Mouse (Mus musculus) stomach, postnatal 0 days (tissue): ENCODE data around the gene Tnni2. TPM values are rescaled to one million over a fixed set of nuclear protein-coding genes. Genes with fewer than 3 reads are reported as not detected.

Experiments used
- ATAC-seq: fragments of 200-750 bp; cut with Nextera tagmentation; 2 replicates; pipeline ENCODE4 v1.8.0; 2017; ENCODE audit not compliant: low FRiP score, low TSS enrichment
- DNase-seq: peaks from one replicate; pipeline ENCODE4 v3.0.0-alpha.2; 2016; ENCODE audit warnings: low spot score
- H3K27ac ChIP-seq: fragments of 300-500 bp; sonication (generic); replicated peaks from 2 replicates; pipeline ENCODE4 v1.5.1; 2014; ENCODE audit warnings: mild to moderate bottlenecking, control low read depth
- H3K27me3 ChIP-seq: fragments of 300-500 bp; sonication (generic); 2 replicates; pipeline ENCODE4 v1.6.1; 2014; ENCODE audit warnings: low read length; ENCODE audit not compliant: control insufficient read depth, insufficient read depth
- H3K36me3 ChIP-seq: fragments of 300-500 bp; sonication (generic); 2 replicates; pipeline ENCODE4 v1.6.1; 2014; ENCODE audit warnings: low read length, mixed read lengths; ENCODE audit not compliant: control insufficient read depth, insufficient read depth
- H3K4me1 ChIP-seq: fragments of 300-500 bp; sonication (generic); replicated peaks from 2 replicates; pipeline ENCODE4 v1.6.1; 2014; ENCODE audit warnings: antibody characterized with exemption; ENCODE audit not compliant: control insufficient read depth, insufficient read depth
- H3K4me2 ChIP-seq: fragments of 300-500 bp; sonication (generic); replicated peaks from 2 replicates; pipeline ENCODE4 v1.6.1; 2014; ENCODE audit warnings: low read depth, mild to moderate bottlenecking, control low read depth, moderate library complexity
- H3K4me3 ChIP-seq: fragments of 300-500 bp; sonication (generic); 2 replicates; pipeline ENCODE4 v1.5.1; 2014; ENCODE audit warnings: low read depth, low read length, control low read depth
- H3K9ac ChIP-seq: fragments of 300-500 bp; sonication (generic); 2 replicates; pipeline ENCODE4 v1.6.1; 2014; ENCODE audit warnings: mild to moderate bottlenecking, low read length, control low read depth, mixed read lengths
- H3K9me3 ChIP-seq: fragments of 300-500 bp; sonication (generic); 2 replicates; pipeline ENCODE4 v1.6.1; 2016; ENCODE audit warnings: low read length; ENCODE audit not compliant: control insufficient read depth
- CTCF ChIP-seq: IDR thresholded peaks from 2 replicates; pipeline ENCODE4 v1.5.1; 2016; ENCODE audit warnings: antibody characterized with exemption, low read depth, mild to moderate bottlenecking, moderate library complexity
- EP300 ChIP-seq: optimal IDR thresholded peaks from 2 replicates; pipeline ENCODE3; 2016; ENCODE audit warnings: antibody characterized with exemption
- WGBS: fragments of 180-500 bp; shearing (Covaris S2); extraction: QIAGEN DNeasy Blood & Tissue Kit; methylation state at CpG from one replicate; pipeline ENCODE4 v1.1.7; 2014; 5-methylcytosine and 5-hydroxymethylcytosine counted together
- polyA plus RNA-seq: library from polyadenylated mRNA; unstranded; fragments of >200 nt; fragmentation: Nextera tagmentation; extraction: Ambion mirVana; gene quantifications from 2 replicates; pipeline ENCODE4 v1.2.1, GENCODE M21; 2015

The Tnni2 gene
- polyA plus RNA-seq, 1 experiment from 2014 or later: 19.1 TPM

DNA sequence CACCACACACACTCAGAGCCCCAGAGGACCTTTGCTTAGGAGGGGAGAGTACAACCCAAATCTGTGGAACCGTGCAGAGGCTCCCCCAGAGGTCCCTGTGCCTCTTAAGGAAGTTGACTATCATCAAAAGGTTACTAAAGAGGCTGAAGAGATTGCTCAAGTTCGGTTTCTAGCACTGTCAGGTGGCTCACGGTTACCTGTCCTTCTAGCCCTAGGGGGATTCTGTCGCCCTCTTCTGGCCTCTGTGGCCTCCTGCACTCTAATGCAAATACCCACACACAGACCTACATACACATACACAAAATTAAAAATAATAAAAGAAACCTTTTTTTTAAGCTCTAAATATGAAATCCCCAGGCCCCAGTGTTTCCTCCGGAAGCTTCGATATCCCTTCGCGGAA, 22.9 kb upstream of the Tnni2 start:
- no peaks in the 10 kb centered on the region for H3K27me3 ChIP-seq
- H3K9me3 ChIP-seq: no peaks in the 10 kb centered on the region
- DNase-seq (no peak), ATAC-seq (no peak)
- TF ChIP-seq CTCF (peak; percentile 32), EP300 (no peak)
- no peak overlapping the region for H3K27ac ChIP-seq
- H3K4me1 ChIP-seq: no peaks in the 10 kb centered on the region
- no peak overlapping the region for H3K9ac ChIP-seq
- H3K36me3 ChIP-seq: no peaks in the 10 kb centered on the region
- H3K4me3 ChIP-seq: no peak overlapping the region
- H3K4me2 ChIP-seq: no peak overlapping the region
- WGBS: 77% methylated on average over 8 of the region's 8 CpGs

- no peak overlapping the region for H3K27ac ChIP-seq
- no peaks in the 10 kb centered on the region for H3K4me1 ChIP-seq
- no peak overlapping the region for H3K9ac ChIP-seq
- H3K36me3 ChIP-seq: no peaks in the 10 kb centered on the region
- ATAC-seq: peak; percentile 21; the same call in 1 of the 2 replicates
- H3K9me3 ChIP-seq: no peaks in the 10 kb centered on the region
- H3K4me2 ChIP-seq: no peak overlapping the region
- TF ChIP-seq EP300: no peak
- TF ChIP-seq CTCF: no peak
- 56% methylated on average over 5 of the region's 5 CpGs for WGBS
- H3K4me3 ChIP-seq: no peak overlapping the region
- no peaks in the 10 kb centered on the region for H3K27me3 ChIP-seq
- DNase-seq: no peak
Measured at GRCm38 (mm10) chr7:142419887-142420286, 21.7 kb upstream of the Tnni2 start.

GRCm38 (mm10) chr7:142421826-142422225, 19.8 kb upstream of the Tnni2 start:
- H3K27me3 ChIP-seq: no peaks in the 10 kb centered on the region
- H3K36me3 ChIP-seq: no peaks in the 10 kb centered on the region
- H3K4me3 ChIP-seq: no peak overlapping the region
- TF ChIP-seq CTCF (no peak), EP300 (no peak)
- H3K9me3 ChIP-seq: no peaks in the 10 kb centered on the region
- whole genome bisulfite sequencing: 71% methylated on average over 2 of the region's 2 CpGs
- no peak for DNase-seq
- no peaks in the 10 kb centered on the region for H3K4me1 ChIP-seq
- H3K9ac ChIP-seq: no peak overlapping the region
- ATAC-seq: no peak
- H3K27ac ChIP-seq: no peak overlapping the region
- no peak overlapping the region for H3K4me2 ChIP-seq

GRCm38 (mm10) chr7:142425641-142426213, 15.9 kb upstream of the Tnni2 start:
- DNase-seq (peak; percentile 45), ATAC-seq (no peak)
- peaks cover 9% of the 10 kb centered on the region for H3K4me1 ChIP-seq
- no peaks in the 10 kb centered on the region for H3K36me3 ChIP-seq
- no peaks in the 10 kb centered on the region for H3K9me3 ChIP-seq
- no peak for TF ChIP-seq EP300
- peak; percentile 71 for TF ChIP-seq CTCF
- no peak overlapping the region for H3K27ac ChIP-seq
- no peak overlapping the region for H3K9ac ChIP-seq
- H3K27me3 ChIP-seq: no peaks in the 10 kb centered on the region
- no peak overlapping the region for H3K4me3 ChIP-seq
- no peak overlapping the region for H3K4me2 ChIP-seq
- 67% methylated on average over 11 of the region's 11 CpGs for WGBS

DNA sequence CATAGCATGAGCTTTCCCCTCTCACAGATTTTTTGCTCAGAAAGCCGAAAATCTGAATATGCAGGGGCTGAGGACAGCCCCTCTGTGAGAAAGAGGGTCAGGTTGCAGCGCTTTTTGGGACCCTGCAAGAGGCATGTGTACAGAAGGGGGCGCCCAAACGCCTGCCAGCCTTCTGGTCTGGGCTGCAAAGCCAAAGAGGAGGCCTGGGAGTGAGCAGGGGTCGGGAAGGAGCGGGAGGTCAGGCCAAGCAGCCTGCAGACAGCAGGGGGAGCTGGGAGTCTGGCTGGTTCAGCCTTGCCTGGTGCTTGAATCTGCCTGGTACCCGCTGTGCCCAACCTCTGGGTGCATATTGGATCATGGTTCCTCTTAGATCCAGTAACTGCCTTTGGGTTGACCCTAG, 13.4 kb upstream of the Tnni2 start:
- 32% methylated on average over 7 of the region's 7 CpGs for WGBS
- H3K4me2 ChIP-seq: no peak overlapping the region
- no peak overlapping the region for H3K27ac ChIP-seq
- H3K4me3 ChIP-seq: no peak overlapping the region
- no peak overlapping the region for H3K9ac ChIP-seq
- H3K9me3 ChIP-seq: no peaks in the 10 kb centered on the region
- no peaks in the 10 kb centered on the region for H3K27me3 ChIP-seq
- peaks cover 11% of the 10 kb centered on the region for H3K4me1 ChIP-seq
- DNase-seq (peak; percentile 66), ATAC-seq (no peak)
- TF ChIP-seq CTCF (peak; percentile 75), EP300 (no peak)
- H3K36me3 ChIP-seq: no peaks in the 10 kb centered on the region

- Histone ChIP-seq H3K9ac (peak overlapping the region; percentile 43), H3K4me2 (0 out of 2 replicates have a peak overlapping the region, but pooled peaks have one; percentile 15), H3K27ac (peak overlapping the region; percentile 67), H3K9me3 (no peaks in the 10 kb centered on the region), H3K4me1 (peaks cover 16% of the 10 kb centered on the region), H3K36me3 (no peaks in the 10 kb centered on the region), H3K4me3 (no peak overlapping the region), H3K27me3 (no peaks in the 10 kb centered on the region)
- DNase-seq (peak; percentile 77), ATAC-seq (no peak)
- WGBS: 18% methylated on average over 12 of the region's 12 CpGs
- no peak for TF ChIP-seq CTCF
- no peak for TF ChIP-seq EP300
Measured at GRCm38 (mm10) chr7:142430160-142430678, 11.4 kb upstream of the Tnni2 start.
